Mouse (Mus musculus): ENCODE measurements around the gene Pno1. TPM values are rescaled to one million over a fixed set of nuclear protein-coding genes. Genes with fewer than 3 reads are reported as not detected.
"Not testable (repeated sequence)": the region's sequence is repeated elsewhere in the genome, so short reads cannot be mapped to it uniquely, and the experiment has no call there.

The Pno1 gene
- polyA plus RNA-seq (2015; fragmentation: Nextera tagmentation; extraction: Ambion mirVana) = 63.6 and 70.0 TPM in 2 replicates

DNA sequence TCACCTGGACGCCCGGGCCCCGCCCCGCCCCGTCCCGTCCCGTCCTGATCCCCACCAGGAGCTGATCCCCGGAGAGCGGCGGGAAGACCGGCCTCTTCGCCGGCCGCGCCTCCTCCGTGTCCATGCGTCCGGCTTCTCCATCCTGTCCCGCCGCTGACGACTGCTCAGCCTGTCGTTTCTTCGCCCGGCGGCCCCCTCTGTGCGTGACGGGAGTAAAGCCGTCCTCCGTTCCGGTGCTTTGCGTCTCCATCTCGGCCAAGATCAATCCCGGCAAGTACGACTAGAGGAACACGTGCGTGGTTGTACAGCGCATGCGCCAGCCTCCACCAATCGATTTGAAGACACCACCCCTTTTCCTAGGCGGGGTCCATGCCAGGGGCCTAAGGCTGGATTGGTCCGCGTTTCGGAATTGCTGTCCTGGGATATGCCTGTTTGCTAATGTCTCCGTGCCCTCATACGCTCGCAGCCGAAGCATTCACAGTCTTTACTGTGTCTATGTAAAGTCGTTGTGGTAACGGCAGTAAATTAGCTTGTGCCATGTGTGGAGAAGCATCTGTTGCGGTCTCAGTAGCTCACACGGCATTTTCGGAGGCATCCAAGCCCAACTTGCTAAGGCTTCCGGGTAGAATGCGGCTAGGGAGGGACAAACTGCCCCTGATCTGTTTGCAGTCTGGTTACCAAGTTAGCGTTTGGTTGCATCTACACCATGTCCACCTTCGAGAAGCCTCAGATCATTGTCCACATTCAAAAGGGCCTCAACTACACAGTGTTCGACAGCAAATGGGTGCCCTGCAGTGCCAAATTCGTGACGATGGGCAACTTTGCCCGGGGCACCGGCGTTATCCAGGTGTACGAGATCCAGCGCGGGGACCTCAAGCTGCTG lies at the start of gene Pno1:
Gene Pno1, minus strand, starts transcription at position 311 of the 883 bp plus-strand sequence.
- Histone ChIP-seq H3K27ac (ENCODE audit: low read length) (peak within 1 kb of the TSS; percentile 90), H3K4me2 (ENCODE audit: low read depth, low read length) (peak within 1 kb of the TSS; percentile 82), H3K36me3 (ENCODE audit: control insufficient read depth, insufficient read depth, low read length) (peaks cover 7% of the 10 kb centered on the region; the same call in 1 of the 2 replicates), H3K4me1 (ENCODE audit: control insufficient read depth, insufficient read depth, low read length) (peaks cover 20% of the 10 kb centered on the region), H3K27me3 (ENCODE audit: control insufficient read depth, insufficient read depth, low read length) (no peaks in the 10 kb centered on the region), H3K9ac (ENCODE audit: low read length) (peak within 1 kb of the TSS; percentile 88), H3K4me3 (replicated peaks; ENCODE audit: low read length) (peak within 1 kb of the TSS; percentile 93), H3K9me3 (replicated peaks; ENCODE audit: control insufficient read depth, low read length) (no peaks in the 10 kb centered on the region)
- peak; percentile 98 for ATAC-seq (ENCODE audit: insufficient read depth, low FRiP score)
- WGBS = under 1% methylated on average over 65 of the region's 65 CpGs

DNA sequence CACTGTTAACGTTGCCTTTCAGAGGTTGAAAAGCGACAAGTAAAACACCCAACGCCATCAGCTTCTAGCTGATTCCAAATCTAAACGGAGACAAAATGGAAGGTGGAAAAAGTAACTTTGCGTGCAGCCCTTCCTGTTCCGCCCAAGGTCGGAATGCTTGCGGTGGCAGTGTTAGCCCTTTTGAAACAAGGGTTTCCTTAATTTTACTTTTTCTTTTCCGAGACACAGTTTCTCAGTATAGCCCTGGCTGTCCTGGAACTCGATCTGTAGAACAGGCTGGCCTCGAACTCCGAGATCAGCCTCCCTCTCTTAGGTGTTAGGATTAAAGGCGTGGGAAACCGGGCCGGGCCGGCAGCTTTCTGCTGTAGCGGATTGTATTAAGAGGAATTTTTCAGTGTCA lies 46.5 kb upstream of the Pno1 start:
- no peaks in the 10 kb centered on the region for H3K27me3 ChIP-seq (ENCODE audit: control insufficient read depth, insufficient read depth, low read length)

DNA sequence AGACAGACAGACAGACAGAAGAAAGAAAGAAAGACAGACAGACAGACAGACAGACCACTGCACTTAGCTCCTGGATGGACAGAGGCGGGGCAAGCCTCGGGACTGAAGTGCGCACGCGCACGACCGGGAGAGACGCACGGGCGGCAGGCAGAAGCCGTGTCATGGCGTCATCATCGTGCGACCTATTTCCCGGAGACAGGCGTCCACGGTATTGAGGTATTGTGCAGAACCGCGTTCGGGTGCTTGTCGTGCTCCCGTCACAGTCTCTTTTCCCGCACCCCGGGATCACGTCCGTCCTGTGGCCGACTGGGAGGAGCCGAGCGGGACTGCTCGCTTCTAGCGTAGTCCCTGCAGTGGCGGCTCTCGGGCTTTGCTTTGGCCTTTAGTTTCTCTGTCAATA lies 46.1 kb upstream of the Pno1 start, which contains the start of gene C1d:
Gene C1d, plus strand, starts transcription at position 137 of the 400 bp plus-strand sequence.
- Histone ChIP-seq H3K36me3 (ENCODE audit: control insufficient read depth, insufficient read depth, low read length) (no peaks in the 10 kb centered on the region), H3K4me2 (ENCODE audit: low read depth, low read length) (peak within 1 kb of the TSS; percentile 78), H3K4me1 (ENCODE audit: control insufficient read depth, insufficient read depth, low read length) (0 out of 2 replicates have a peak, but pooled peaks cover 5% of the 10 kb centered on the region), H3K27ac (ENCODE audit: low read length) (peak within 1 kb of the TSS; percentile 92), H3K9ac (ENCODE audit: low read length) (peak within 1 kb of the TSS; percentile 92), H3K4me3 (replicated peaks; ENCODE audit: low read length) (peak within 1 kb of the TSS; percentile 94), H3K9me3 (replicated peaks; ENCODE audit: control insufficient read depth, low read length) (no peaks in the 10 kb centered on the region), H3K27me3 (ENCODE audit: control insufficient read depth, insufficient read depth, low read length) (no peaks in the 10 kb centered on the region)
- WGBS = under 1% methylated on average over 33 of the region's 33 CpGs
- peak; percentile 94 for ATAC-seq (ENCODE audit: insufficient read depth, low FRiP score)

More for the DNA sequence above, 46.5 kb upstream of the Pno1 start:
- H3K4me2 ChIP-seq (ENCODE audit: low read depth, low read length) = peak overlapping the region; percentile 78
- H3K4me3 ChIP-seq (replicated peaks; ENCODE audit: low read length) = peak overlapping the region; percentile 94
- H3K4me1 ChIP-seq (ENCODE audit: control insufficient read depth, insufficient read depth, low read length) = 0 out of 2 replicates have a peak, but pooled peaks cover 5% of the 10 kb centered on the region
- H3K36me3 ChIP-seq (ENCODE audit: control insufficient read depth, insufficient read depth, low read length) = no peaks in the 10 kb centered on the region
- no peaks in the 10 kb centered on the region for H3K9me3 ChIP-seq (replicated peaks; ENCODE audit: control insufficient read depth, low read length)
- ATAC-seq (ENCODE audit: insufficient read depth, low FRiP score) = 0 out of 2 replicates have a peak, but pooled peaks have one; percentile 19
- under 1% methylated on average over 17 of the region's 17 CpGs for WGBS
- peak overlapping the region; percentile 92 for H3K9ac ChIP-seq (ENCODE audit: low read length)
- peak overlapping the region; percentile 92 for H3K27ac ChIP-seq (ENCODE audit: low read length)

DNA sequence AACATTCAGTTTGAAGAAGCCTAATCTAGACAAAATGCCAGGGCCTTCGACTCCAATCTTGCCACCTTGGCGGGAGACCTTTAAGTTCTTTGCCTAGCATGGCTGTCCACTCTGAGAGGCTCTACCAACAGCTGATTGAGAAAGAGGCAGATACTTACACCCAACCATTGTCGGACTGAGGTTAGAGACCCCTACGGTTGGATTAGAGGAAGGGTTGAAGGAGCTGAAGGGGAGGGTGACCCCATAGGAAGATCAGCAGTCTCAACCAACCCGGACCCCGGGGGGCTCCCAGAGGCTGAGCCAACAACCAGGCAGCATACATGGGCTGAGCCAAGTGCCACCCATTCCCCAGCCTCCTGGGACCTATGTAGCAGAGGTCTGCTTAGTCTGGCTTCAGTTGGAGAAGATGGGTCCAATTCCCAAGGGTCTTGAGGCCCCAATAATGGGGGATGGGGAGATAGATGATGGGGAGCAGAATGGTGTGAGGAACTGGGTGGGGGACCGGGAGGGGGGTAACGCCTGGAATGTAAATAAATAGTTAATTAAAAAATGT lies 45.5 kb upstream of the Pno1 start:
- 51% methylated on average over 8 of the region's 8 CpGs for WGBS
- no peaks in the 10 kb centered on the region for H3K9me3 ChIP-seq (replicated peaks; ENCODE audit: control insufficient read depth, low read length)
- peak overlapping the region; percentile 92 for H3K9ac ChIP-seq (ENCODE audit: low read length)

DNA sequence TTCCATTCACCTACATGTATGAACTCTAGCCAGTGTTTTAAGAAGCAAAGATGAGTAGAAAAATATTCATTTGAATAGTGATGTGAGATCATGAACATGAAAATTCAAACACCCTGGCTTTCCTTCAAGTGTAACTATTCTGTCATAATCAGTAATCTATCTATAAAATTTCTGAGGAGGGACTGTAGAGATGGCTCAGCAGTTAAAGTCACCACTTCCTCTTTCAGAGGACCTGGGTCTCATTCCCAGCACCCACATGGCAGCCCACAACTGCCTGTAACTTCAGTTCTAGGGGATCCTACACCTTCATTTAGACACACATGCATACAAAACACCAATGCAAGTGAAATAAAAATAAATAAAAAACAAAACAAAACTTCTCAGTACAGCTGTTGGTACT lies 37.3 kb upstream of the Pno1 start:
- no peaks in the 10 kb centered on the region for H3K27me3 ChIP-seq (ENCODE audit: control insufficient read depth, insufficient read depth, low read length)
- H3K9ac ChIP-seq (ENCODE audit: low read length) = no peak overlapping the region
- H3K4me3 ChIP-seq (replicated peaks; ENCODE audit: low read length) = no peak overlapping the region
- H3K27ac ChIP-seq (ENCODE audit: low read length) = no peak overlapping the region
- no peak overlapping the region for H3K4me2 ChIP-seq (ENCODE audit: low read depth, low read length)
- no peaks in the 10 kb centered on the region for H3K36me3 ChIP-seq (ENCODE audit: control insufficient read depth, insufficient read depth, low read length)
- no peaks in the 10 kb centered on the region for H3K4me1 ChIP-seq (ENCODE audit: control insufficient read depth, insufficient read depth, low read length)
- no peaks in the 10 kb centered on the region for H3K9me3 ChIP-seq (replicated peaks; ENCODE audit: control insufficient read depth, low read length)
- no peak for ATAC-seq (ENCODE audit: insufficient read depth, low FRiP score)

More for the DNA sequence above, 45.5 kb upstream of the Pno1 start:
- peak; percentile 42; the same call in 1 of the 2 replicates for ATAC-seq (ENCODE audit: insufficient read depth, low FRiP score)
- H3K4me3 ChIP-seq (replicated peaks; ENCODE audit: low read length) = peak overlapping the region; percentile 94
- H3K36me3 ChIP-seq (ENCODE audit: control insufficient read depth, insufficient read depth, low read length) = no peaks in the 10 kb centered on the region
- H3K4me1 ChIP-seq (ENCODE audit: control insufficient read depth, insufficient read depth, low read length) = 0 out of 2 replicates have a peak, but pooled peaks cover 5% of the 10 kb centered on the region
- no peak overlapping the region for H3K27ac ChIP-seq (ENCODE audit: low read length)
- peak overlapping the region; percentile 61 for H3K4me2 ChIP-seq (ENCODE audit: low read depth, low read length)
- H3K27me3 ChIP-seq (ENCODE audit: control insufficient read depth, insufficient read depth, low read length) = no peaks in the 10 kb centered on the region

DNA sequence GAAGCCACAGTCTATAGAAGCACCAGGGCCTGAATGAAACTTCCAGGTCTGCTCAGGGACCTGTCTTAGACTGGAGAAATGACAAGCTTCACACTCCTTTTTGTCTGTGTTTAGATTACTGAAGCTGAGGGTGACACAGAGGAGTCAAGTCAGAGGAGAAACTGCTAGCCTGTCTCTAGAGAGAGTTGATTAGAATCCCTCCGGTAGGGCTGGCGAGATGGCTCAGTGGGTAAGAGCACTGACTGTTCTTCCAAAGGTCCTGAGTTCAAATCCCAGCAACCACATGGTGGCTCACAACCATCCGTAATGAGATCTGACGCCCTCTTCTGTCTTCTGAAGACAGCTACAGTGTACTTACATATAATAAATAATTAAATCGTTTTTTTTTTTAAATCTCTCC lies 27.2 kb upstream of the Pno1 start:
- H3K4me2 ChIP-seq (ENCODE audit: low read depth, low read length); H3K4me1 ChIP-seq (ENCODE audit: control insufficient read depth, insufficient read depth, low read length); H3K27ac ChIP-seq (ENCODE audit: low read length); H3K9ac ChIP-seq (ENCODE audit: low read length); ATAC-seq (ENCODE audit: insufficient read depth, low FRiP score); H3K27me3 ChIP-seq (ENCODE audit: control insufficient read depth, insufficient read depth, low read length); H3K36me3 ChIP-seq (ENCODE audit: control insufficient read depth, insufficient read depth, low read length); H3K9me3 ChIP-seq (replicated peaks; ENCODE audit: control insufficient read depth, low read length); H3K4me3 ChIP-seq (replicated peaks; ENCODE audit: low read length): not testable (repeated sequence)
- WGBS = 89% methylated on average over 5 of the region's 5 CpGs

DNA sequence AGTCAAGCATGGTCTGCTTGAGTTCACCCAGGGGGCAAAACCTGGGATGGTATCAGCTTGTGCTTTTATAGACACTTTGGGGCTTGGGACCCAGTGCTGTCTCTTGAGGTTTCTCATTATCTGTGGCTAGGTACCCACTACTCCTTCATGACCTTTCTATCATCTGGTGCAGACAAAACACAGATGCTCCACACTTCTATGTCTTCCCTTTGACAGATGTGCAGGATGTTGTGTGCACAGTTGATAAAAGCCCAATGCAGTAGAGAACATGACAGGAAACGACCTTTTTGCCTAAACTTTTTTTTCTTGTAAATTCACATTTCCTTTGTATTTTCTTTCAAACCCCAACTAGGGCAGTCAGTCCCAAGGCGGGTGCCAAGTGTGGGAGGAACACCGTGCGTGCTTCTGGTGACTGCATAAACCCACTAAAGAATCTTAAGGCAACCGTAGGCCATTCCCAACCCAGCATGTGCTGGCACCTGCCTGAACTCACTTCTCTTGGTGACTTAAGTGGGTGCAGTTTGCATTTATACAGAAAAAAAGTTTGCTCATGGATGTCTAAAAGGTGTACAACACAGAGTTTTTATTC lies 25.2 kb upstream of the Pno1 start:
- WGBS = 73% methylated on average over 5 of the region's 5 CpGs
- no peaks in the 10 kb centered on the region for H3K27me3 ChIP-seq (ENCODE audit: control insufficient read depth, insufficient read depth, low read length)
- H3K4me1 ChIP-seq (ENCODE audit: control insufficient read depth, insufficient read depth, low read length) = no peaks in the 10 kb centered on the region
- H3K4me3 ChIP-seq (replicated peaks; ENCODE audit: low read length) = no peak overlapping the region
- H3K4me2 ChIP-seq (ENCODE audit: low read depth, low read length) = no peak overlapping the region
- no peaks in the 10 kb centered on the region for H3K36me3 ChIP-seq (ENCODE audit: control insufficient read depth, insufficient read depth, low read length)
- no peaks in the 10 kb centered on the region for H3K9me3 ChIP-seq (replicated peaks; ENCODE audit: control insufficient read depth, low read length)
- no peak for ATAC-seq (ENCODE audit: insufficient read depth, low FRiP score)
- H3K9ac ChIP-seq (ENCODE audit: low read length) = no peak overlapping the region
- H3K27ac ChIP-seq (ENCODE audit: low read length) = no peak overlapping the region

DNA sequence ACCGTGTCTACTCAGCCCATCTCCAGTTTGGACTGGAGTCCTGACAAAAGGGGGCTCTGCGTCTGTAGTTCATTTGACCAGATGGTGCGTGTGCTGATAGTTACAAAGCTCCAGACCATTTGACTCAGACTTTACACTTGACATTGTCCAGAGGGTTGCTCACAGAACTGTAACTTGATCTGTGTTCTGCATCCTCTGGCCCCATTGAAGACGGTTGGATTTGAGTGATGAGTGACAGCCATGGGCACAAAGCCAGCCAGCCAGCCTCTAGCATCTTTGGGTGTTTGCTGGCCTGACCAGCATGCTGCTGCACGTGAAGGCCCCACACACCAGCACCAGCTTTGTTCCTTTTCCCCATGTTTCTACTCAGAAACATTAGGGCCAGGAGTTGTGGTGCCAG lies 21.4 kb upstream of the Pno1 start:
- Histone ChIP-seq H3K4me2 (ENCODE audit: low read depth, low read length) (no peak overlapping the region), H3K9ac (ENCODE audit: low read length) (no peak overlapping the region), H3K36me3 (ENCODE audit: control insufficient read depth, insufficient read depth, low read length) (no peaks in the 10 kb centered on the region), H3K9me3 (replicated peaks; ENCODE audit: control insufficient read depth, low read length) (no peaks in the 10 kb centered on the region), H3K4me3 (replicated peaks; ENCODE audit: low read length) (no peak overlapping the region), H3K4me1 (ENCODE audit: control insufficient read depth, insufficient read depth, low read length) (no peaks in the 10 kb centered on the region), H3K27me3 (ENCODE audit: control insufficient read depth, insufficient read depth, low read length) (no peaks in the 10 kb centered on the region), H3K27ac (ENCODE audit: low read length) (no peak overlapping the region)
- 58% methylated on average over 5 of the region's 5 CpGs for WGBS
- ATAC-seq (ENCODE audit: insufficient read depth, low FRiP score) = no peak

DNA sequence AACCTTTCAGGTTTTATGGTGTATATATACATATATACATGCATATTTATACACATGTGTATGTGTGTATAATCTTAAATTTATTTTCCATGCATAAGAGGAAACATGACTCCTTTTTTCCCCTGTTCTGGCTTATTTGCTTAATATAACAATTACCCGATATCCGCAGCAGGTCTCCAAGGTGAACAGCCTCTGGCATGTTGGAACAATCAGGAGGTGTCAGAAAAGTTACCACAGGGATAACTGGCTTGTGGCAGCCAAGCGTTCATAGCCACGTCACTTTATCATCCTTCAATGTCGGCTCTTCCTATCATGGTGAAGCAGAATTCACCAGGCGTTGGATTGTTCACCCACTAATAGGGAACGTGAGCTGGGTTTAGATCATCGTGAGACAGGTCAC lies 9.8 kb upstream of the Pno1 start:
- Histone ChIP-seq H3K4me2 (ENCODE audit: low read depth, low read length) (no peak overlapping the region), H3K4me1 (ENCODE audit: control insufficient read depth, insufficient read depth, low read length) (no peaks in the 10 kb centered on the region), H3K9me3 (replicated peaks; ENCODE audit: control insufficient read depth, low read length) (no peaks in the 10 kb centered on the region), H3K9ac (ENCODE audit: low read length) (no peak overlapping the region), H3K36me3 (ENCODE audit: control insufficient read depth, insufficient read depth, low read length) (no peaks in the 10 kb centered on the region), H3K27me3 (ENCODE audit: control insufficient read depth, insufficient read depth, low read length) (no peaks in the 10 kb centered on the region), H3K4me3 (replicated peaks; ENCODE audit: low read length) (no peak overlapping the region), H3K27ac (ENCODE audit: low read length) (no peak overlapping the region)
- no peak for ATAC-seq (ENCODE audit: insufficient read depth, low FRiP score)
- WGBS = 92% methylated on average over 8 of the region's 8 CpGs

Data from stomach, embryonic 16.5 days (tissue).